Mouse (Mus musculus) spleen, adult 18-20 months (tissue): ENCODE data around the gene Lgals2.
"Not testable (repeated sequence)": the region's sequence is repeated elsewhere in the genome, so short reads cannot be mapped to it uniquely, and the experiment has no call there.

Experiments
- DNase-seq, 2 experiments: peaks; one replicate each; pipeline ENCODE4 v3.0.0; 2022; ENCODE audit warnings: mixed read lengths in 2 of 2

The Lgals2 gene

DNA sequence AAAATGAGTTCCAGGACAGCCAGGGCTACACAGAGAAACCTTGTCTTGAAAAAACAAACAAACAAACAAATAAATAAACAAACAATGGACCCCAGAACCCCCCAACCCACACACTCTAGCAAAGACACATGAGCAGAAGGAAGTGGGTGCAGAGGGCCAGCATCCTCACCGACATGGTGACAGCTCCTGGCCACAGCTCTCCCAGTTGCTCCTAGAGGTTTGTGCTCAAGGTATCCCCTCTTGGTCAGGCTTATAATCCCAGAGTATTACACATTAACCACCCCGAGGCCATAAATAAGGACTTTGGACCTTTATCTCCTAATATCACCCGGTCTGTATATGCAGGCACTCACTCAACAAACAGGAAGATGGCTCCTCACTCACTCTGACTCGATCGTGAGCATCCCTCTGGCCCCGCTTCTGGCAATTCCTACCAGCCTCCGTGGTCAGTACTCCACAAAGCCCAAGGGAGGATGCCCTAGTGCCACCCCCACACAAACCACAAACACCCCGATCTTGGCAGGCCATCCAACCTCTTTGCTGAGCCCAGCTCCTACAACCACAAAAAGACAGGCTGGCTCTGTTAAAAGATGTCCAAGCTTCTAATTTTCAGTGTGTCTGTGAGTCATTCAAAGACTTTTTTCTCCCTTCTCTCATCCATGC lies at the start of gene Lgals2:
Lgals2 (minus strand) TSS at position 227 of the 663 bp plus-strand sequence.
- no peak for DNase-seq

- peak in 1 of 2 experiments; percentile 82 for DNase-seq
These were observed 47.9 kb upstream of the Lgals2 start for GRCm38 (mm10) chr15:78903243-78903642.

- no peak for DNase-seq
These were observed 46.1 kb upstream of the Lgals2 start for GRCm38 (mm10) chr15:78901422-78901789.

GRCm38 (mm10) chr15:78900585-78901421 lies 45.5 kb upstream of the Lgals2 start:
- DNase-seq, result no peak

- DNase-seq, result peak; percentile 63 to 76
These were observed 44.6 kb upstream of the Lgals2 start, which contains the start of gene Sh3bp1 for GRCm38 (mm10) chr15:78899740-78900584. Gene Sh3bp1 (plus strand): TSS chr15:78899768.

- DNase-seq, result peak in 1 of 2 experiments; percentile 36
These were observed 44.0 kb upstream of the Lgals2 start, which contains the start of gene Gm49510 for GRCm38 (mm10) chr15:78899409-78899739. Gene Gm49510 (plus strand): TSS chr15:78899667.

GRCm38 (mm10) chr15:78898507-78899001 lies 43.2 kb upstream of the Lgals2 start:
- DNase-seq, result peak in 1 of 2 experiments; percentile 39

- no peak for DNase-seq
These were observed 42.2 kb upstream of the Lgals2 start for GRCm38 (mm10) chr15:78897488-78897887.

DNA sequence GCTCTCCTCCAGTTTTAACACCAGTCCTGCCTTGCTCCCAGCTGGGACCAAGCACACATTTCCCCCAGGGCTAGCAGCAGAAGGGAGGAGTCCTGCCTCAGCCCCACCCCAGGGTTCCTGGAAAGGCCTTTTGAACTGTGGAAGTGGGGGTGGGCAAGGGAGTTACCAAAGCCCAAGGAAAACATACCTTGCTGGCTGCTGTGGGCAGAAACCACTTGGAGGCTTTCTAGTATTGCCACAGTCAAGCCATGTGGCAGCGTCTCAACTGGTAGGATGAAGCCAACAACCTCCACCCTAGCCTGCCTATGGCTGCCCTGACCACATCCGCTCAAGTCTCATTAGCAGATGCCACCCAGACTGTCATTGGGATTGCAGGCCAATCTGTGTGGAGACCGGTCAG lies 40.8 kb upstream of the Lgals2 start:
- no peak for DNase-seq

DNA sequence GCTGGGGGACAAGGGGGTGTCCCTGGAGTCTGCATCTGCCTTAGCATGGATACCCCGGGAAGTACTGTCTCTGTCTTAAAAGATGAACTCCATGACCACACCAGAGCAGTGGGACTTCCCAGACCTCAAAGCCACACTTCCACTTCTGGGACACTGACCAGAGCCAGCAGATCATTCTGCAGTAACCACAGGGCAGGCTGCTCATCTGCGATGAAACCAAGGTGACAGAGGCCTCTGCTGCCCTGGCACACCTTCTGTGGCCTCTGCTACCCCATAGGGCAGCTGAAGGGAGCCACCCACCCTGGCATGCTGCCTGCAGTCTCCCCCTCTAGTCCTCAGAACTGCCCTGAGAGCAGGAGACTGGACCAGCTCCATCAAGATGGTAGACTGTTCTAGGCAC lies 40.4 kb upstream of the Lgals2 start:
- no peak for DNase-seq

DNA sequence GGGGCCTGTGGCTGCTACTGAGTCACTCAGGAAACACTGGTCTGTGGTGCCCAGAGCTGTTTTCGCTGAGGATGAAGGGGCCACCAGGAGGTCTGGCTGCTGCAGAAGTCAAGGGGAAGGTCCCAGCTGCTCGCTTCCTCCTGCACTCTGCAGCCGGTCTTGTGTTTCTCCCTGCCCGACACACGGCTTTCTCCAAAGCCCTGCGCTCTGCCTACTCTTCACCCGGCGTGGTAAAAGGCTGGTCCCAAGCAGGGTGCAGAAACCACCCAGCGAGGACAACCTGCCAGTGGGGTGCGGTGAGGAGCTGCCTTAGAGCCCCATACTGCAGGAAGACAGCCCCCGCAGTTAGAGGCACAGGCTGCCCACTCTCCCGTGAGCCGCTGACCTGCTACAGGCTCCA lies 39.4 kb upstream of the Lgals2 start:
- peak in 1 of 2 experiments; percentile 40 for DNase-seq

DNA sequence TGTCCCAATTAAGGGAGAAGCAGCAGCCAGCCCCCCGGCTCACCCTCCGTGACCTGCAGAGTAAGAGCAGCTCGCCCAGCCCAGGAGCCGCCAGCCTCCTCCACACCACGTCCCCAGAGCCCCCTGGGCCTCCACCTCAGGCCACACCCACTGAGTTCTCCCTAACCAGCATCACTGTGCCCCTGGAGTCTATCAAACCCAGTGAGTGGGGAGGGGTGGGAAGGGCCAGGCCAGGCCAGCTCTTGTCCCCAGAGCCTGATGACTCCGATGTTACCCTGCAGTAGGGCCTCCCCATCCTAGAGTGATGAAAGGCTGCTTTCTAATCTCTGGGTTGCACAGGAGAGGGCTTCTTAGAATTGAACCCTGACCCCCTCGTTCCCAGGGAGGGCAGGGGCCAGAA lies 37.1 kb upstream of the Lgals2 start:
- no peak for DNase-seq

GRCm38 (mm10) chr15:78889401-78889853 lies 34.1 kb upstream of the Lgals2 start:
- DNase-seq, result no peak

DNA sequence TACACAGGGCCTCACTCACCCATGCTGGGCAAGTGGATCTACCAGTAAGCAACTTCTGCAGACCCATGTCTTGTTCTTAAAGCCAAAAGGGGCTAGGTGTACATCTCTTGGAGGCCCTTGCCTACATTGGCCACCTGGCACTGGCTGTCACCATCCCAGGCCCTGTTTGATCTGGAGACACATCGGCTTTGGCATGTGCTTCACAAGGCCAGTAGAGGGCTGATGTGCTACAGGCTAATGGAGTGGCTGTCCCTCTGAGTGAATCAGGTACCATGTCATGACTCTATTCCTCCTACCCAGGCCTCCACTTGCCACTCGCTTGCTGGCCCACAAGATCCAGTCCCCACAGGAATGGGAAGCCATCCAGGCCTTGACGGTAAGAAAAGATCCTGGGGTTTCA lies 26.5 kb upstream of the Lgals2 start:
- DNase-seq, result no peak

DNA sequence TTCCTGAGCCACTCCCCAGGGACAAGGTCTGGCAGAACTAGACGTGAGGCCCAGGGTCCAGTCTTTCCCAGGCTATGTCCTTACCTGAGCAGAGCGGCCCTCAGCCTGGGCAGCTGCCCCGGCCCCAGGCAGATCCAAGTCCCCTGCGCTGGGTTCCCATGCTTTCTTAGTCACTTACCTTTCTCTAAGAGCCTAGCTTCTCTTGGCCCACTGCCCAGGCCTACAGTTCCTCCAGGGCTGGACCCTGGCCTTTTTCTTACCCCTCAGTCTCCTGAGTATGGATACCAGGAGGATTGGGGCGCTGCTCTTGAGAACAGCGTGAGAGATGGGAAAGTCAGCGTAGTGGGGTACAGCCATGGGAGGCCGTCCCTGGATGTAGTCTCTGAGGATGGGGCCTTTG lies 25.1 kb upstream of the Lgals2 start:
- DNase-seq, result no peak

DNA sequence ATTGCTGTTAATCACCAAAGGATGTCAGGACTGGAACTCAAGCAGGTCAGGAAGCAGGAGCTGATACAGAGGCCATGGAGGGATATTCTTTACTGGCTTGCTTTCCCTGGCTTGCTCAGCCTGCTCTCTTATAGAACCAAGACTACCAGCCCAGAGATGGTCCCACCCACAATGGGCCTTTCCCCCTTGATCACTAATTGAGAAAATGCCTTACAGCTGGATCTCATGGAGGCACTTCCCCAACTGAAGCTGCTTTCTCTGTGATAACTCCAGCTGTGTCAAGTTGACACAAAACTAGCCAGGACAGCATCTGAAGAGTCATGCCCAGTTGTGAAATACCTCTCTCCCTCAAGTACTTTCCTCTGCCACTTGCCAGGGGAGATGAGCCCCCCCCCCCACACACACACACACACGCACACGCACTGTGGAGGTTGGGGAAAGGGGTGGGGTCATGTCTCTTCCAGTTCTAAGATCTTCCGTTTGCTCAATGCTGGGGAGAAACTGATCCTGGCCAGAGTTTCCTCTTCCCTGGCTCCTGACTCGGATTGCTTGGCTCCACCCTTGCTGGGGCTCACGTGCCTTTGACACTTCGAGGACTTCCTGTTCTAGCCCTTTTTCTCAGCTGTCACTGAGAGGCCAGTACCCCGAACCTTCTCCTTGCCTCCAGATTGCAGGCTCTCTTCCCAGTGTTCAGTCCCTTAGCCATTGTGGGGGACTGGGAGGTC lies 23.6 kb upstream of the Lgals2 start:
- DNase-seq, result not testable (repeated sequence)

- no peak for DNase-seq
These were observed 22.6 kb upstream of the Lgals2 start for GRCm38 (mm10) chr15:78877810-78878390.

- peak; percentile 83 to 86 for DNase-seq
These were observed 21.9 kb upstream of the Lgals2 start, which contains the start of gene Gga1 for GRCm38 (mm10) chr15:78876991-78877809. Gene Gga1 (plus strand): TSS chr15:78877190.

DNA sequence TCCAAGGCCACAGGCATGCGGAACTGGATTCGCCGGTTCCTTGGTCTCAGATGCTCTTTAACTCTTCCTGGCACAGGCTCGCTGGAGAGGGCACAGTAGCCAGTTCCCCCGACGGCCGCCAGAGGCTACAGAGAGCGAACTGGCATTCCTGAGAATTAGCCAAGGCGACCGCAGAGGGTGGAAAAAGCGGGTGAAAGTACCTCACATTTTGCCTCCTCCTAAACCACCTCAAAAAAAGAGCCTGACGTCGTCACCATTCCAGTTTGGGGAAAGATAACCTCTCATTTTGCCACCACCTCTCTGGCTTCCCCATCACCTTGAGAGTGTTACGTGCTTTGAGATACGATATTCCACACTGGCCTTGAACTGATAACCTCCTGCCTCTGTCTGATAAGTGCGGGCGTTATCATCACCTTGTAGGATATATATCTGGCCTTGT lies 20.9 kb upstream of the Lgals2 start:
- DNase-seq, result peak in 1 of 2 experiments; percentile 63

DNA sequence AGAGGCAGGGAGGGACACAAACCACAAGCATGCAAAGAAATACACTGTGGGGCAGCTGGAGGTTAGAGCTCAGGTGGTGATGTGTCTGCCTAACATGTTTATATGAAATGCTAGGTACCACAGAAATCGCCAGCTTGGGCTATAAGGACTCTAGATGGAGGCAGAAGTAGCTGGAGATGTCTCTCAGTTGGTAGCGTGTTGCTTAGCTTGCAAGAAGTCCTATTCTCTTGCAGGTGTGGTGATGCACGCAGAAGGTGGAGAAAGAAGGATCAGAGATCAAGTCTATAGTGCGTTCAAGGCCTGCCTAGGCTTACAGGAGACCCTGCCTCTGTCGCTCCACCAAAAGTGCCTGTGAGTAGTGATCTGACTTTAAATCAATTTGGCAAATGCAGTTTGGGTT lies 20.2 kb upstream of the Lgals2 start:
- no peak for DNase-seq

- DNase-seq, result no peak
These were observed 19.7 kb upstream of the Lgals2 start for GRCm38 (mm10) chr15:78874989-78875388.
